Mouse (Mus musculus): ENCODE measurements around the gene Atp4a.
"Not testable (repeated sequence)": the region's sequence is repeated elsewhere in the genome, so short reads cannot be mapped to it uniquely, and the experiment has no call there.

Gene Atp4a

GRCm38 (mm10) chr7:30730064-30730722, 18.2 kb downstream of the Atp4a start:
- not testable (repeated sequence) for DNase-seq (ENCODE audit: low spot score in 2 of 2)

GRCm38 (mm10) chr7:30736211-30736610, 24.2 kb downstream of the Atp4a start:
- no peak for DNase-seq (ENCODE audit: low spot score in 2 of 2)

DNA sequence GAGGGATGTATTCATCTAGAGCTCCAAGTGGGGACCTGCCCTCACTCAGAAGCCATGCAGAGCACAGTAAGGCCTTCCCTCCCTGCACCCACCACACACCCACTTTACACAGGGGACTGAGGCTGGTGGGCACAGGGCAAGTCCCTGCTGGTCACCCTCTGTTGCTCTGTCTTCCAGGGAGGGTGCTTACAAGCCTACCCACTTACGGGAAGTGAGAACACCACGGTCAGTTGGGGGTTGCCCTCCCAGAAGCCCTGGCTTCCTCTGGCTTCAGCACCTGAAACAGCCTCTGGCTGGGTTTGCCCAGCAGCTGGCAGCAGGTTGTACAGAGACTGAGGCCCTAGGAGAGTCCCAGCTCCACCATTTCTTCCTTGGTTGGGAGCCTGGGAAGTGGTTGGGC, 30.6 kb downstream of the Atp4a start:
- DNase-seq (ENCODE audit: low spot score in 2 of 2): not testable (repeated sequence)

GRCm38 (mm10) chr7:30743617-30744016, 31.6 kb downstream of the Atp4a start, which contains the start of gene Gapdhs:
Gene Gapdhs (minus strand): TSS chr7:30743681.
- DNase-seq (ENCODE audit: low spot score in 2 of 2): not testable (repeated sequence)

DNA sequence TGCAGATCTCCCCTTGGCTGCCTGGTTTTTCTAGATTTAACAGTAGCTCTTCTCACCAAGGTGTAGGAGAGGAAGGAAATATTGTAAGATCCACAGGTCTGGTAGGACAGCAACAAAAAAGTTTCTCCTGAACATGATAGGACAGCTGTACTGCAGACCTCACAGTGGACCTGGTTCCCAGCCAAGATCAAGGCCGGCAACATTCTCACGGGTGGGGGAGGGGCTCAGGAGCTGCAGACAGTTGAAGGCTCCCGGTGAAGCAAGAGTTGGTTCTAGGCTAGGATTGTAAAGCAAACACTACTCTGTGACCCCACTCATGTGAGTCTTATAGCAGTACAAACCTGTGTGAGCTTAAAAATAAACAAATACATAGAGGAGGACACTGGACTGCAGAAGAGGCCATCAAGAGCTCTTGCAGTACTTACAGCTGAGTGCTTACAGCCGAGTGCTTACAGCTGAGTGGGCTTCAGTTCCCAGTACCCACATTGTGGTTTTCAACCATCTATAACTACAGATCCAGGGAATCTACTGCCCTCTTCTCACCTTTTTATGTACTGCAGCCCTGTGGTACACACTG, 32.1 kb downstream of the Atp4a start:
- DNase-seq (ENCODE audit: low spot score in 2 of 2): no peak

GRCm38 (mm10) chr7:30747525-30748204, 35.7 kb downstream of the Atp4a start:
- no peak for DNase-seq (ENCODE audit: low spot score in 2 of 2)

DNA sequence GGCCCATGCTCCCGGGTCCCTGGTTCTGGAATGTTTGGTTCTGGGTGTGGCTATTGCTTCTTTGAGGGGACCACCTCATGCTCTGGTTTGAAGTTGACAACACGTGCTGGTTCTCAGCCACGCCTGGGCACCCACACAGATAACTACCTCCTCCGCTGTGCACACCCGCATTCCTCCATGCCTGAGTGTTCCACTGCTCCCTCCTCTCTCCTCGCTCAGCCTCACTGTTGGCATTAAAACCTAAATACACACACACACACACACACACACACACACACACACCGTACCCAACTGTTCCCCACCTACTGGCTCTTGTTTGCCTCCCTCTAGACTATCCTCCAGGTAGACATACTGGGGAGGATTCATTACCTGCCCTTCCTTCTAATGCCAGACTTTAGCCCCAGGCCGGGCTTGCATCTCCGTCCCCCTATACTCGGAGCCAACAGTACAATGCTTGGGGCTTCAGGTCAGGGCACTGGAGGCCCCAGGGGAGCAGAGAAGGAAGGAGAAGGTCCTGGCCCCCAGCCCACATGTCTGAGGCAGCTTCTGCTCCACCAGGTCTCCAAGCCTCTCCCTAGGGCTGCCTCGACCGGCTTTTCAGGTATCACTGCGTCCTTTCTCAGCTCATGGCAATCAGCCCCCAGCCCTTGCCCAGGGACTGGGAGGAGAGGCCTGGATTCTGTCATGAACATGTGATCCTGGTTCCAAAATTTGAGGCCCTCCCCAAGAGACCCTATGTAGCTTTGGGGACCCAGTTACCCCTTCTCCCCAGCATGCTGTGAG, 38.0 kb downstream of the Atp4a start:
- no peak for DNase-seq (ENCODE audit: low spot score in 2 of 2)

- DNase-seq (ENCODE audit: low spot score in 2 of 2): no peak
Measured at GRCm38 (mm10) chr7:30751086-30751669, 39.2 kb downstream of the Atp4a start, which contains the start of gene Sbsn. Gene Sbsn (plus strand): TSS chr7:30751471.

DNA sequence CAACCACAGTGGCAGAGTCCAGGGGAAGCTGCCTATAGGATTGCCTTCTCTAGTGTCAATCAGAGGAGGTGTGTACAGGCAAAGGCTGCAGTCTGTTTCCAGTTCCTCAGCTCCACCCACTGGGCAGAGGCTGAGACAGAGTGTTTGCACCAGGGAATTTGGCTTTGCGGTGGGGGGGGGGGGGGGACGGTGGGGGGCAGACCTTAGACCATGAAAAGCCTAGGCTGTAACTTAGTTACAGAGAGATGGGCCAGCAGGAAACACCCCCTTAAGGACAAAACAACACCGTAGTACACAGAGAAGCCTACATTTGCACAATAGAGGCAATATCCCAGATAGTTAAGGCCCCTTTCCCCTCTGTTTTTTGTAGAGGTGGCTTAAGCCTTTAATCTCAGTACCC, 45.0 kb downstream of the Atp4a start:
- DNase-seq (ENCODE audit: low spot score in 2 of 2): no peak

GRCm38 (mm10) chr7:30758853-30759252, 46.8 kb downstream of the Atp4a start:
- DNase-seq (ENCODE audit: low spot score in 2 of 2): no peak

GRCm38 (mm10) chr7:30761769-30762352, 49.9 kb downstream of the Atp4a start:
- DNase-seq (ENCODE audit: low spot score in 2 of 2): no peak

GRCm38 (mm10) chr7:30763456-30763855, 51.4 kb downstream of the Atp4a start, which contains the start of gene Dmkn:
Gene Dmkn (plus strand): TSS chr7:30763756.
- DNase-seq (ENCODE audit: low spot score in 2 of 2): no peak

- DNase-seq (ENCODE audit: low spot score in 2 of 2): no peak
Measured at GRCm38 (mm10) chr7:30765173-30765572, 53.2 kb downstream of the Atp4a start.

DNA sequence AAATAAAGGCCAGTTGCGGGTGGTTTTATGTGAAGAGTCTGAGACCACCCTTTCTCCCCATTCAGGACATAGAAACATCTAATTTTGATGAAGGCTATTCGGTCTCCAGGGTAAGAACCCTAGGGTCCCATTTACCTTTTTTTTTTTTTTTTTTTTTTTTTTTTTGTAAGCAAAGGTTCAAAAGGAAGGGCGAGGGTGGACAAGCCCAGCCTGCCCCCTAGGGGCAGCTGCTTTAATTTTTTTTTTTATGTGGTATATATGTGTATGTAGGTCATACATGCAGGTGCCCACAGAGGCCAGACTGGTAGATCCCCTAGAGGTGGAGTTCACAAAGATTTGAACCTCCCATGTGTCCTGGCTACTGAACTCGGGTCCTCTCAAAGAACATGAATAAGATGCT, 54.4 kb downstream of the Atp4a start:
- DNase-seq (ENCODE audit: low spot score in 2 of 2): no peak

GRCm38 (mm10) chr7:30769236-30769635, 57.2 kb downstream of the Atp4a start:
- no peak for DNase-seq (ENCODE audit: low spot score in 2 of 2)

Data from frontal cortex, postnatal 14 days (tissue).